Mouse (Mus musculus) left cerebral cortex, adult 11 months (tissue): ENCODE results near the gene Ssb.
"Not testable (repeated sequence)": the region's sequence is repeated elsewhere in the genome, so short reads cannot be mapped to it uniquely, and the experiment has no call there.

Experiments
- DNase-seq: peaks from one replicate; pipeline ENCODE4 v3.0.0; 2022; ENCODE audit warnings: low spot score

The Ssb gene

DNA sequence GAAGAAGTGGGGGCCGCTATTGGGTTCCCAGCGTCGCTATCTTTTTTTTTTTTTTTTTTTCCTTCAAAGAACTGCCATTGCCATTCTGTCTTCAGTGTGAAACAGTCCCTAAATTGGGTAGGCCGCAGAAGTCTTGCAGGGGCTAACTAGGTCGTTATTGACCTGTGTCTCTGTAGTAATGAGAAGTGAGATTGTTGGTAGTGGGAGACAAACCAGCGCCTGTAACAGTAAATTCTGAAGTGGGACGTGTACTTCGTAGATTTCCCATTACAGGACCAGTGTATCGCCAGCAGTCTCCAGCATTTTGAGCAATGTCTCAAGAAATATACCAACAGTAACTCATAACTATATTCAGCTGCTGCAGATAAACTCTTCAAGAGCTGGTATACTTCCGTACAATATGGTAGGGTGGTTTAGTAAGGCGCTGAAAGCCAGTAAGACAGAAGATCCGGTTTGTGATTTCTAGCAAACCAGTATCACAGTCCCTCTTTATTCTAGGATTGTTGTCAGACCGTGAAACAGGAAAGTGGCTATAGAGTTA lies 825 bp downstream of the Ssb start:
- DNase-seq: no peak

DNA sequence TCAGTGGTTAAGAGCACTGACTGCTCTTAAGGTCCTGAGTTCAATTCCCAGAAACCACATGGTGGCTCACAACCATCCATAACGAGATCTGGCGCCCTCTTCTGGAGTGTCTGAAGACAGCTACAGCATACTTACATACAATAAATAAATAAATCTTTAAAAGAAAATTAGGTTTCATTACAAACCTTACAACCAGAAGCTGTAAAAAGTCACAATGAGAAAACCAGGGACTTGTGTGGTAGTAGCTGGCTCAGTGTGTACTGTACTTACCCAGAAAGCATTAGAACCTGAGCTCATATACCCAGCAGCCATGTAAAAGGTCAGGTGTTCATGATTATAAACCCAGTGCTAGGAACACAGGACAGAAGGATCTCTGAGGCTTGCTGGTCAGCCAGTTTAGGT lies 22.6 kb downstream of the Ssb start:
- no peak for DNase-seq

GRCm38 (mm10) chr2:69884581-69884980 lies 23.2 kb downstream of the Ssb start:
- DNase-seq: no peak

DNA sequence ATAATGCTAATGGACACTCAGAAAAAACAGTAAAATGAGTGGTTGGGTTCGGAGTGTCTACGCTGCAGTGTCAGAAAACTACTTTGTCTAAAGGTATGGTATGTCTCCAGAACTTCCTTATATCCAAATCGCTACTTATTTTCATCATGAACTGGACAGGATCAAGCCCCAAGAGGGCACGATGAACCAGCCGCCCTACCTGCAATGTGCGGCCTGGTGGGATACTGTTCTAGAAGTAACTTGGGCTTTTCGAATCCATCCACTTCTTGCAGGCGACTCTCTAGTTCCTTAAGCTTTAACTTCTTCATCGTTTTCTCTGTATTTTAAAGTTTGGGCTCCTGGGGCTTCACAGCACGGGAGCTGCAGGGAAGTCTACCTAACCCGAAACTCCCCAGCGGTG lies 23.7 kb downstream of the Ssb start:
- no peak for DNase-seq

DNA sequence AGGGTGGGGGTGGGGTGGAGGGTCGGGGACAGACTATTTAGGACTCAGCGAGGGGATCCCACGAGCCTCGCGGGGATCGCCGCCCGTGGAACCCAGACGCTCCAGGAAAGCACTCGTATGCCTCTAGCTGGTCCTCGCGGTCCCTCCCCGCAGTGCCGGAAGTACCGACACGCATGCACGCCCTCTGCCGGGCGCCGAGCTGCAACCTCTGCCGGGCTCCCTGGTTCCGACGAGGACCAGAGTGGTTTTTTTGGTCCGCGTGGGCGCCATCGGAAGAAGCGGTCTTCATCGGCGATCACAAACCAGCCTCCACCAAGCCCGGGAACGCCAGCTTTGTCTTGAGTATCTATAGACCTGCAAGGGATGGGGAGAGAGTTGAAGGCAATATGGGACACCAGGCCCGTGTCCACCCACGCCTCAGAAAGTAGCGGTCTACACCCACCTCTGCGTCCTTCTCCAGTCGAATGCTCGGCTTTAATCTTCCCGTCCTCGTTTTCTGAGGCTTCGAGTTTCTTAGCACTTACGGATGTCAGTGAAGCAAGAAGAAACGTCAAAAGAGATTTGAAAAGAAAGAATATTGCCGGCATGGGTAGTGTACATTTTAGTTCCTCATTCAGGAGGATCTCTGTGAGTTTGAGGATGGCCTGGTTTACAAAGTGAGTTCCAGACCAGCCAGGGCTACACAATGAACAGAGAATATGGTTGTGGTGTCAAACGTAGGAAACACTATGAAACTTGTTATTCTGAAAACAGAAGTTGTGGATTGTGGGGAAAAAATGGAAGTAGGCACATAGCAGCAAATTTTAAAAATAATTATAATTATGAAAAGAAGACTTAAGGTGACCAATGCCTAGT lies 24.3 kb downstream of the Ssb start, which contains the start of gene Mettl5:
Gene Mettl5, minus strand, starts transcription at position 165 of the 855 bp plus-strand sequence.
- peak; percentile 82 for DNase-seq

DNA sequence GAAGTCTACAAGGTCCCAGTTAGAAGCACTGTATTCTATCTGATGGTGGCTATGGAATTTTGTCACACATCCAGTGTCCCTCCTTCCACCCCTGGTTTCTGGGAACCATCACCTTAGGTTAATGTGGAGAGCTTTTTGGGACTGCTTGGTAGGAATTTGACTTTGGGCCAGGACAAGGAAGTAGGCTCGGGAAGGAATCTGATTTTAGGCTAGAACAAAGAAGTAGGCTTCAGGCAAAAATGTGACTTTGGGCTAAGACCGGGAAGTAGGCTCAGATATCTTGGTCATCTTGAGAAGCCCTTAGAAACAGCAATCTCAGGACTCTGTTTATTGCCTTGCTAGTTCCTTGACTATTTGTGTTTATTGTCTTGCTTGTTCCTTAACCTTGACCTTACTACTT lies 27.6 kb downstream of the Ssb start:
- DNase-seq: no peak

DNA sequence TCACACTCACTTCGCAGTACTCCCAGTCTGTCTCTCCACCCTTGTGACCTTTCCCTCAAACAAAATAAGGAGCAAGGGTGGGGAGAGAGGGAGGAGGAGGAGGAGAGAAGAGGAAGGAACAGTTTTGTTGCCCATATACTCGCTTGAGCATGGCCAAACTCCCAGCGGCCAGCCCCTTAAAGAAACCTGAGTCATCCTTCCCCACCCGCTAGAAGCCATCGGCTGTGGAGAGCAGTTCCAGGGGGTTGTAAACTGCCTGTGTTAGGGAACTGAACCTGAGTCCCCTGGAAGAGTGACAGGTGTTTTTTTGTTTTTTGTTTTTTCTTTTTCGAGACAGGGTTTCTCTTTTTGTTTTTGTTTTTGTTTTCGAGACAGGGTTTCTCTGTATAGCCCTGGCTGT lies 29.5 kb downstream of the Ssb start:
- DNase-seq: no peak

DNA sequence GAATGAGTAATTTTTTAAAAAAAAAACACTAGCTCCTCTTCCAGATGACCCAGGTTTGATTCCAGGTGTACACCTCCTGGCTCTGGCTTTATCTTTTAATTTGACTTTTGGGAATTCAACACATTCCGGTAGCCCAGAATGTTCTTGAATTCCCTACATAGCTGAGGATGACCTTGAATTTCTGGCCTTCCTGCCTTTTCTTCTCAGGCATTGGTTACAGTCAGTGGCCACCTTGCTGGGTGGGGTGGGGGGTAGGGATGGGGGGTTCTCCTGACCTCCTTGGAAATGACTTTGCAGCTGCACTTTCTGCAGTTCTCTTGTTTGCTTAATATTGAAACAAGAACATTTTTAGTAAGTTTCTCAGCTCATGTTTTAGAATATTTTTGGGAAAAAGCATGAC lies 31.8 kb downstream of the Ssb start:
- DNase-seq: no peak

- DNase-seq: no peak
Observed at GRCm38 (mm10) chr2:69893891-69894290, 32.5 kb downstream of the Ssb start.

DNA sequence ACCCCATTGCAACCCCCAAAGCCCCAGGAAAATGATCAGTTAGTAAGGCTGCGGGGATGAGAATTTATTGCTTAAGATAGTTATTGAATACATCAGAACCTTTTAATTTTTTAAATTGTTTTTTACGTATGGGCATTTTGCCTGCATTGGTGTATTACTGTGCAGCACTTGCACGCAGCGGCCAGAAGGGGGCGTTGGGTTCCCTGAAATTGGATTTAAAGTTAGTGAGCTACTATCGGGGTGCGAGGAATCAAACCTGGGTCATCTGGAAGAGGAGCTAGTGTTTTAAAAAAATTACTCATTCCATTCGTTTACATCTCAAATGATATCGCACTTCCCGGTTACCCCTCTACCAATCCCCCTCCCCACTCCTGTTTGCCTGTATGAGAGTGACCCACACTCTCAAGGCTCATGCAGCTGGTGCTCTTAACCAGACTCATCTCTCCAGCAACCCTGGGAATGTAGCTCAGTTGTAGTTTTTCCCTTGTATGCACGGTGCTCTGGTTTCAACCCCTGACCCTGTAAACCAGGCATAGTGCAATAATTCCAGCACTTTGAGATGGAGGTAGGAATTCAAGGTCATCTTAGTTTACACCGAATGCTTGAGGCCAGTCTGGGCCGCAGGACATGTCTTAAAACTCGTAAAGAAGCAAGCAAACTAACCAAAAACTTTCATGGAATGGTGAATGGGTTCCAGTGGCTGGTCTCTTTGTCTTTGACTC lies 34.3 kb downstream of the Ssb start:
- DNase-seq: no peak

- no peak for DNase-seq
Observed at GRCm38 (mm10) chr2:69896224-69896581, 34.8 kb downstream of the Ssb start.

GRCm38 (mm10) chr2:69897039-69897617 lies 35.8 kb downstream of the Ssb start, which contains the start of gene Ubr3:
Gene Ubr3, plus strand, starts transcription at chr2:69897246.
- DNase-seq: peak; percentile 93

- peak; percentile 30 for DNase-seq
Observed at GRCm38 (mm10) chr2:69897618-69898575, 36.5 kb downstream of the Ssb start.

GRCm38 (mm10) chr2:69903541-69903940 lies 42.2 kb downstream of the Ssb start:
- DNase-seq: no peak

DNA sequence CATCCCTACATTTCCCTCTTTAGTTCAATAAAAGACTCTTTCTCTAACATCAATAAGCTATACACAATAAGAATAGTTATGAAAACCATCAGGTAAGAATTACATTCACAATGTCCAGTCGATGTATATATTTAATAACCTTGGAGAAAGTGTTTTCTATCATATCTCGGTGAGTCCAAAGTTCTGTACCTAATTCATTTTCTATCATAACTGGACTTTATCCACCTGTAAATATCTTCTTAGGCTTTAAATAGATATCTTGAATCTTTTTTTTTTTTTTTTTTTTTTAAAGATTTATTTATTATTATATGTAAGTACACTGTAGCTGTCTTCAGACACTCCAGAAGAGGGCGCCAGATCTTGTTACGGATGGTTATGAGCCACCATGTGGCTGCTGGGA lies 46.0 kb downstream of the Ssb start:
- not testable (repeated sequence) for DNase-seq

DNA sequence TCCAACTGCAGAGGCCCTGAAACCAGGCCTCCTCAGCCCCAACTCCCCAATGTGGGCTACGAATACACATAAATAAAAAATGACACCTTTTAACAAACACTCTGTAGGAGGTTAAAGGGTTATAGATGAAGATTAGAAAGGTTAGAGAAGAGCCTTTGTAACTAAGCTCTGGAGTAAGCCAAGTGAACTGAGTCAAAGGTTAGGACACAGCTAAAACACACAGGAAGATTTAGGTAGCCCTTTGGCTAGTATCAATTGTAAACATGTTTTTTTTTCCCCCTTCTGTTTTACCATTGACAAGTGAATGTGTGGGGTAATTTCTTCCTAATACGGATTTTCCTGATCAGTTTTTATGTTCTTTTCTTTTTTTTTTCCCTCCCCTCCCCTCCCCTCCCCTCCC lies 51.4 kb downstream of the Ssb start:
- no peak for DNase-seq

GRCm38 (mm10) chr2:69917301-69917700 lies 55.9 kb downstream of the Ssb start:
- no peak for DNase-seq
